Mouse (Mus musculus): ENCODE measurements around the gene Rab5c. TPM values are rescaled to one million over a fixed set of nuclear protein-coding genes. Genes with fewer than 3 reads are reported as not detected.

Gene Rab5c
- total and polyA plus RNA-seq, 3 experiments, result 249 to 263 TPM; not detected in 1

GRCm38 (mm10) chr11:100682526-100682925, 55.5 kb downstream of the Rab5c start:
- TF ChIP-seq ELF1 (IDR thresholded peaks at IDR 0.05; ENCODE audit: low read depth, low read length) (no peak), ZKSCAN1 (IDR thresholded peaks at IDR 0.05; ENCODE audit: low read depth, low read length) (no peak), RAD21 (IDR thresholded peaks at IDR 0.05; ENCODE audit: low read depth, low read length) (no peak), MYB (IDR thresholded peaks at IDR 0.05; ENCODE audit: low read depth, low read length) (no peak), TAL1 (IDR thresholded peaks at IDR 0.05; ENCODE audit: low read length) (no peak), UBTF (IDR thresholded peaks at IDR 0.05; ENCODE audit: borderline replicate concordance, insufficient read depth, low read depth, low read length) (no peak), CHD1 (IDR thresholded peaks at IDR 0.05; ENCODE audit: low read depth, low read length) (no peak), SMC3 (IDR thresholded peaks at IDR 0.05; ENCODE audit: low read depth, low read length) (no peak), GABPA (IDR thresholded peaks at IDR 0.05; ENCODE audit: low read depth, low read length) (no peak), TCF12 (IDR thresholded peaks at IDR 0.05; ENCODE audit: low read depth, low read length) (no peak), CTCF (IDR thresholded peaks at IDR 0.05 in 2 of 3, conservative IDR thresholded peaks at IDR 0.05 in 1 of 3; ENCODE audit: control insufficient read depth in 1 of 3, insufficient read depth in 1 of 3, low read depth in 2 of 3, low read length in 3 of 3, poor library complexity in 1 of 3, severe bottlenecking in 1 of 3) (no peak), MEF2A (IDR thresholded peaks at IDR 0.05; ENCODE audit: extremely low read depth, insufficient replicate concordance, low read depth, low read length, poor library complexity, severe bottlenecking) (no peak)
- H3K27me3 ChIP-seq (ENCODE audit: control insufficient read depth in 1 of 2, insufficient read depth in 2 of 2, low read length in 2 of 2), result peaks cover 20 to 34% of the 10 kb centered on the region in 2 experiments
- H3K4me1 ChIP-seq (ENCODE audit: control insufficient read depth in 1 of 2, insufficient read depth in 2 of 2, low read length in 2 of 2), result no peaks in the 10 kb centered on the region

GRCm38 (mm10) chr11:100681826-100682225, 56.2 kb downstream of the Rab5c start:
- H3K9ac ChIP-seq (ENCODE audit: control insufficient read depth, low read depth, low read length, poor library complexity, severe bottlenecking), result no peak overlapping the region
- H3K79me2 ChIP-seq (ENCODE audit: control insufficient read depth, insufficient read depth, low read length, poor library complexity), result no peaks in the 10 kb centered on the region
- H3K4me1 ChIP-seq (ENCODE audit: control insufficient read depth in 1 of 2, insufficient read depth in 2 of 2, low read length in 2 of 2), result no peaks in the 10 kb centered on the region
- TF ChIP-seq MAZ (IDR thresholded peaks at IDR 0.05; ENCODE audit: low read depth, low read length) (no peak), MYB (IDR thresholded peaks at IDR 0.05; ENCODE audit: low read depth, low read length) (no peak), SIN3A (IDR thresholded peaks at IDR 0.05; ENCODE audit: low read length) (no peak), NRF1 (IDR thresholded peaks at IDR 0.05; ENCODE audit: insufficient read depth, low read depth, low read length, poor library complexity, severe bottlenecking) (no peak)
- no peaks in the 10 kb centered on the region for H3K36me3 ChIP-seq (ENCODE audit: control insufficient read depth in 1 of 2, insufficient read depth in 2 of 2, low read length in 2 of 2)
- peaks cover 22 to 37% of the 10 kb centered on the region in 2 experiments for H3K27me3 ChIP-seq (ENCODE audit: control insufficient read depth in 1 of 2, insufficient read depth in 2 of 2, low read length in 2 of 2)
- no peak overlapping the region for H3K4me3 ChIP-seq (ENCODE audit: control insufficient read depth in 1 of 2, insufficient read depth in 1 of 2, low read depth in 2 of 2, low read length in 2 of 2)
- DNase-seq (ENCODE audit: low read depth, low spot score), result no peak
- H3K27ac ChIP-seq (ENCODE audit: control insufficient read depth, low read depth, low read length), result no peak overlapping the region
- H3K9me3 ChIP-seq (replicated peaks; ENCODE audit: insufficient read depth, low read length), result no peaks in the 10 kb centered on the region

More at GRCm38 (mm10) chr11:100682526-100682925, 55.5 kb downstream of the Rab5c start:
- no peaks in the 10 kb centered on the region for H3K36me3 ChIP-seq (ENCODE audit: control insufficient read depth in 1 of 2, insufficient read depth in 2 of 2, low read length in 2 of 2)
- DNase-seq (ENCODE audit: low read depth, low spot score), result no peak
- H3K9me3 ChIP-seq (replicated peaks; ENCODE audit: insufficient read depth, low read length), result no peaks in the 10 kb centered on the region
- H3K4me3 ChIP-seq (ENCODE audit: control insufficient read depth in 1 of 2, insufficient read depth in 1 of 2, low read depth in 2 of 2, low read length in 2 of 2), result no peak overlapping the region
- no peak overlapping the region for H3K9ac ChIP-seq (ENCODE audit: control insufficient read depth, low read depth, low read length, poor library complexity, severe bottlenecking)
- H3K79me2 ChIP-seq (ENCODE audit: control insufficient read depth, insufficient read depth, low read length, poor library complexity), result no peaks in the 10 kb centered on the region
- H3K27ac ChIP-seq (ENCODE audit: control insufficient read depth, low read depth, low read length), result no peak overlapping the region
